Mouse (Mus musculus) cerebellum, adult 2 months (tissue): ENCODE data around the gene BC052040.

Source experiments
- CTCF ChIP-seq: fragments of 200-500 bp; IDR thresholded peaks from 2 replicates; pipeline ENCODE4 v1.5.1; 2011; ENCODE audit warnings: low read depth, mild to moderate bottlenecking, control low read depth, low read length, moderate library complexity, borderline replicate concordance; ENCODE audit not compliant: insufficient read depth
- POLR2A ChIP-seq: fragments of 200-500 bp; IDR thresholded peaks from 2 replicates; pipeline ENCODE4 v1.6.1; 2011; ENCODE audit warnings: low read length, control low read depth, borderline replicate concordance; ENCODE audit not compliant: insufficient read depth

DNA sequence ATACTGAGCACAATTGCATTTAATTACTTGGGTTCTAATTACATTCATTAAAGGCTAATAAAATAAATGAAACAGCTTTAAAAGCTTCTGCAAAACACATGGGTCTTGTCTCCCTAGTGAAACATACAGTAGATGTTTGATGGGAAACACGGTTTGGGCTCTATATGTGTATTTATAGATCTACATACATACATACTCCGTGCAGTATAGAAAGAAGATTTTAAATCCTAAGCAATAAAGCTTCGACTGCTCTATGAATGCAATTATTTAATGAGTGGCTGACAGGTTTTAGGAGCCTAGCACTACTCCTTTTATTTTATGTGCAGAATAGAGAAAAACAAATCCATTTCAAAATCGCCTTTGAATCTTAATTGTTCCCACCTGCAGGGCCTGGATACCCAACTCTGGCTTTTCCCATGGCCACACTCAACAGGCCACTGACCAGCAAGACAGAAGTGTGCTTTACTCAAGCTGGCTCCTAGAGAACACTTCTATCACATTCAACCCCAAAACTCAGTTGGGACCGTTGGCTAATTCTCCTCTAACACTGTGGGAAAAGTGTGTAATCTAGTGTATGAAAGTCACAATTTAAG is 42.7 kb upstream of the BC052040 start:
- TF ChIP-seq POLR2A: no peak
- TF ChIP-seq CTCF: no peak
